Mouse (Mus musculus) megakaryocyte, embryonic 14.5 days (primary cell): ENCODE results near the gene Map3k12.

ENCODE experiments used
- FLI1 ChIP-seq: IDR thresholded peaks from 2 replicates; pipeline ENCODE4 v1.6.1; 2012; ENCODE audit warnings: low read length, inconsistent platforms, mixed read lengths
- GATA1 ChIP-seq: IDR thresholded peaks from 3 replicates; pipeline ENCODE4 v1.6.1; 2012; ENCODE audit warnings: mixed read lengths, low read length, inconsistent platforms, borderline replicate concordance

DNA sequence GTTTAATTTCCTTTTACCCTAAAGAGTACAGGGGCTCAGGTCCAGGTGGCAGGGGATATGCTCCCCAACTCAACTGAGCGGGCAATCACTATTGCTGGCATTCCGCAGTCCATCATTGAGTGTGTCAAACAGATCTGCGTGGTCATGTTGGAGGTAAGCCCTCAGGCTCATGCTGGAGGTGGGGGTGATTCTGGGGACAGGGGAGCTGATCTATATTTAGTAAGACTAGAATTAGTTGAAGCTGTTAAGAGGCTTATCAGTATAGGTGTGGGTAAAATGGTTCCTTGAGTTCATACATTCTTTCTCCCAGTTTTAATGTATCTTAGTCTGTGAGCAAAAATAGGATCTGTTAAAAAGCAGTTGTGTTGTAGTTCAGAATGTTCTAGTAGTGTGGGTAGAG is 33.7 kb downstream of the Map3k12 start:
- no peak for TF ChIP-seq GATA1
- TF ChIP-seq FLI1, result no peak
